Mouse (Mus musculus) ES-E14 (cell line): Measurements from ENCODE around the gene Dpp6. TPM values are rescaled to one million over a fixed set of nuclear protein-coding genes. Genes with fewer than 3 reads are reported as not detected.

Source experiments
- DNase-seq: peaks from one replicate; pipeline ENCODE4 v3.0.0-alpha.2; 2013; ENCODE audit warnings: low read depth, low spot score
- H3K27ac ChIP-seq: 2 replicates; pipeline ENCODE4 v1.5.1; 2012; ENCODE audit warnings: low read depth, mild to moderate bottlenecking, low read length, moderate library complexity, mixed read lengths; ENCODE audit not compliant: poor library complexity, insufficient read depth, severe bottlenecking
- H3K36me3 ChIP-seq: 2 replicates; pipeline ENCODE4 v1.6.1; 2012; ENCODE audit warnings: mild to moderate bottlenecking, low read length, moderate library complexity, mixed read lengths; ENCODE audit not compliant: control insufficient read depth, poor library complexity, insufficient read depth, severe bottlenecking
- H3K4me1 ChIP-seq, 2 experiments: fragments of 150-350 bp in 1 of 2; sonication (generic) in 1 of 2; 2 replicates each; pipeline ENCODE4 v1.6.1; 2012; ENCODE audit warnings: low read length in 2 of 2, mild to moderate bottlenecking in 1 of 2, mixed read lengths in 1 of 2; ENCODE audit not compliant: control insufficient read depth in 2 of 2, insufficient read depth in 2 of 2, poor library complexity in 1 of 2
- H3K4me3 ChIP-seq, 2 experiments: fragments of 150-350 bp in 1 of 2; sonication (generic) in 1 of 2; 2 replicates each; pipeline ENCODE4 v1.5.1; 2012; ENCODE audit warnings: low read length in 2 of 2, low read depth in 1 of 2, mild to moderate bottlenecking in 1 of 2, mixed read lengths in 1 of 2; ENCODE audit not compliant: insufficient read depth in 1 of 2, poor library complexity in 1 of 2, severe bottlenecking in 1 of 2
- H3K9ac ChIP-seq: 2 replicates; pipeline ENCODE4 v1.6.1; 2012; ENCODE audit warnings: low read depth, mild to moderate bottlenecking, low read length, mixed read lengths; ENCODE audit not compliant: poor library complexity, insufficient read depth, severe bottlenecking
- H3K9me3 ChIP-seq: fragments of 150-350 bp; sonication (generic); 2 replicates; pipeline ENCODE4 v1.6.1; 2012; ENCODE audit warnings: low read depth, mild to moderate bottlenecking, low read length; ENCODE audit not compliant: control insufficient read depth, insufficient read depth
- CHD2 ChIP-seq: IDR thresholded peaks from 2 replicates; pipeline ENCODE4 v1.6.1; 2014; ENCODE audit warnings: mild to moderate bottlenecking, low read depth, low read length, inconsistent platforms
- HCFC1 ChIP-seq: IDR thresholded peaks from 2 replicates; pipeline ENCODE4 v1.6.1; 2012; ENCODE audit warnings: low read length, inconsistent platforms, borderline replicate concordance; ENCODE audit not compliant: insufficient read depth
- MAFK ChIP-seq: IDR thresholded peaks from 2 replicates; pipeline ENCODE4 v1.6.1; 2014; ENCODE audit warnings: mild to moderate bottlenecking, low read depth, low read length, inconsistent platforms; ENCODE audit not compliant: insufficient read depth
- ZC3H11A ChIP-seq: IDR thresholded peaks from 2 replicates; pipeline ENCODE4 v1.6.1; 2012; ENCODE audit warnings: low read depth, mild to moderate bottlenecking, inconsistent platforms, low read length, borderline replicate concordance
- ZNF384 ChIP-seq: IDR thresholded peaks from 2 replicates; pipeline ENCODE4 v1.6.1; 2012; ENCODE audit warnings: low read depth, low read length, inconsistent platforms
- in situ Hi-C, 2 experiments: fragments of 600-800 bp; cut with MboI; formaldehyde crosslinking; loops; one replicate each; pipeline ENCODE4 v1.15.1; 2025; ENCODE audit warnings: low sequenced_read_pairs in 2 of 2, inconsistent platforms in 1 of 2; ENCODE audit not compliant: unreplicated experiment in 2 of 2
- total RNA-seq: library from RNA; depleted of rRNA; stranded (reverse); fragments of 300-350 nt; gene quantifications from 2 replicates; pipeline ENCODE4 v1.2.3, GENCODE M21; 2012

Dpp6 gene
- total RNA-seq, 1 experiment, result 1.5 TPM

GRCm38 (mm10) chr5:27731392-27731791 lies 914.4 kb downstream of the Dpp6 start:
- H3K4me1 ChIP-seq, result no peaks in the 10 kb centered on the region
- TF ChIP-seq ZNF384 (no peak), HCFC1 (no peak), MAFK (no peak), CHD2 (no peak), ZC3H11A (no peak)
- no peaks in the 10 kb centered on the region for H3K36me3 ChIP-seq
- H3K9me3 ChIP-seq, result no peaks in the 10 kb centered on the region
- no peak overlapping the region for H3K27ac ChIP-seq
- no peak overlapping the region for H3K9ac ChIP-seq
- in situ Hi-C loops, result no loop called here
- DNase-seq, result no peak
- no peak overlapping the region for H3K4me3 ChIP-seq

DNA sequence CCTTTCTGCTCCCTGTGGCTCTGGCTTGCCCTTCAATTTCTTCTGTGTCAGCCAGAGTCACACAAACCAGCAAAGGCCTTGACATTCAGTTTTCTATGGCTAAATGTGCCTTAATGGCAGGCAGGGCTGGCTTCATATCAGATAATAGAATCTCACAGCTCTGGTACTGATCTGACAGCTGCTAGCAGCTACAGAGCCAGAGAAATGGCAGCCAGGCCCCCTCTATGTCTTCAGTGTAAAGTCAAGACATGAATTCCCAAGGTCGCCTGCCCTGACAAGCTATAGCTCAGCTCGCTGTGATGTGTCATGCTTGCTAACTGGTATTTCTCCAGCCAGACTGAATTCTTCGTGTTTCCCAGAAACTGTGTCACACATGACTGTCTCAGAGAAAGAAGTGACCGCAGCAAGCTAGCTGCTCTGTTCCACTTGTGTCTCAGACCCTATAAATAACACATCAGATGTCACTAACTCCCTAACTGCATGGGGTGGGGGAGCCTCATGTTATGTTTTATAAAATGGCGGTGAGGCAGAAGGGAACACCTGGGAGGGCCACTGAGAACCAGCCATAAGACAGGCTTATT lies 915.4 kb downstream of the Dpp6 start:
- in situ Hi-C loops, result no loop called here
- Histone ChIP-seq H3K4me3 (no peak overlapping the region), H3K36me3 (no peaks in the 10 kb centered on the region), H3K4me1 (no peaks in the 10 kb centered on the region), H3K9me3 (no peaks in the 10 kb centered on the region), H3K27ac (no peak overlapping the region), H3K9ac (no peak overlapping the region)
- TF ChIP-seq ZC3H11A, result no peak
- TF ChIP-seq CHD2, result no peak
- no peak for TF ChIP-seq MAFK
- no peak for TF ChIP-seq HCFC1
- no peak for TF ChIP-seq ZNF384
- DNase-seq, result no peak

DNA sequence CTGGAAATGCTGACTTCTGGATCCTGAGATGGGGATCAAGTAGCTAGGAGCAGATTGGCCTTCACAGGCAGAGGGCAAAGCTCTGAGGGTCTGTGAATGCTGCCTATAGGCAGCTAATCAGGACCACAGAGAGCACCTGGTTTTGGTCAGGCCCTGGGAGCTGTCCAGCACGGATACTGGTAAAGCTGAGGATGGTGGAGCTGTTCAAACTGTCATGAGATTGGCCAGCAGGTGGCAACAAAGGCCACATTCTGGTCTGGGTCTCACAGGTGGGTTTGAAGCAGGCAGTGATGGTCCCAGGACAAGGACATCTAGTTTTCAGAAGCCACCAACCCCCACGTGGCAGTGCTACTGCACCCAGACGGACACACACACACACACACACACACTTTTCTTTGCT lies 920.2 kb downstream of the Dpp6 start:
- DNase-seq, result peak; percentile 89
- Histone ChIP-seq H3K9me3 (no peaks in the 10 kb centered on the region), H3K4me1 (no peaks in the 10 kb centered on the region), H3K9ac (no peak overlapping the region), H3K4me3 (no peak overlapping the region), H3K36me3 (peaks cover 5% of the 10 kb centered on the region; the same call in 1 of the 2 replicates), H3K27ac (no peak overlapping the region)
- in situ Hi-C loops, result no loop called here
- TF ChIP-seq HCFC1 (no peak), ZC3H11A (peak; percentile 40; the same call in 1 of the 2 replicates), ZNF384 (0 out of 2 replicates have a peak, but pooled peaks have one; percentile 17), CHD2 (no peak)

DNA sequence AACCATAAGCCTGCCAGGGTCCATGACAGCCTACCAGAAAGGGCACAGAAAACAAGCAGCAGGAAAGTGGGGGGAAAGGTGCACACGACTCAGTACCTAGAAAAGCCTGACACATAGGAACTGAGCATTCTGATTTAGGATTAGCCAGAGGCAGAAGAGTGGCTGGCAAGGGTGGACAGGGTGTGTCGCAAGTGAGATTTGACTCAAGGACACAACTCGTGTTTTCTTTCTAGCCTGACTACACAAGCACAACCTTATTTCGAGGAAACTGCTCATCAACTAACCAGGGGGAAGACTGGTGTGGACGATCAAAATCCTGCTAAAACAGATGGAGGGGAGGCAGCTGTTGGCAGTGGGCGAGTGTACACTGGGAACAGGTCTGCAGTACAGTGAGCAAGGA lies 922.2 kb downstream of the Dpp6 start:
- no peaks in the 10 kb centered on the region for H3K9me3 ChIP-seq
- H3K9ac ChIP-seq, result no peak overlapping the region
- H3K4me1 ChIP-seq, result no peaks in the 10 kb centered on the region
- no peak for DNase-seq
- no peak overlapping the region for H3K4me3 ChIP-seq
- peaks cover 22% of the 10 kb centered on the region for H3K36me3 ChIP-seq
- no peak for TF ChIP-seq MAFK
- no peak for TF ChIP-seq CHD2
- TF ChIP-seq ZC3H11A, result no peak
- H3K27ac ChIP-seq, result no peak overlapping the region; the same call in 1 of the 2 replicates
- in situ Hi-C loops, result no loop called here

- Histone ChIP-seq H3K4me3 (no peak overlapping the region), H3K9me3 (no peaks in the 10 kb centered on the region), H3K9ac (no peak overlapping the region), H3K27ac (no peak overlapping the region), H3K36me3 (peaks cover 37% of the 10 kb centered on the region), H3K4me1 (no peaks in the 10 kb centered on the region)
- TF ChIP-seq CHD2, result no peak
- no peak for TF ChIP-seq ZNF384
- no peak for TF ChIP-seq MAFK
- no peak for TF ChIP-seq HCFC1
- no peak for TF ChIP-seq ZC3H11A
- no peak for DNase-seq
- in situ Hi-C loops, result no loop called here
Measured at GRCm38 (mm10) chr5:27744944-27745343, 927.9 kb downstream of the Dpp6 start.
